Mouse (Mus musculus): ENCODE measurements around the gene Polr3e.

GRCm38 (mm10) chr7:120902931-120903330, 14.6 kb upstream of the Polr3e start:
- TF ChIP-seq POLR2A (IDR thresholded peaks at IDR 0.05; ENCODE audit: control insufficient read depth, low read depth, low read length) (no peak), CTCF (IDR thresholded peaks at IDR 0.05; ENCODE audit: control insufficient read depth, insufficient read depth, insufficient replicate concordance, low read depth, low read length) (no peak)

All from testis, adult 2 months (tissue).